Mouse (Mus musculus) WW6 (cell line): ENCODE measurements around the gene Cerk.
"Not testable (repeated sequence)": the region's sequence is repeated elsewhere in the genome, so short reads cannot be mapped to it uniquely, and the experiment has no call there.

ENCODE experiments used
- DNase-seq: peaks from one replicate; pipeline ENCODE4 v3.0.0-alpha.2; 2013; ENCODE audit warnings: low read depth, low spot score

Cerk gene

DNA sequence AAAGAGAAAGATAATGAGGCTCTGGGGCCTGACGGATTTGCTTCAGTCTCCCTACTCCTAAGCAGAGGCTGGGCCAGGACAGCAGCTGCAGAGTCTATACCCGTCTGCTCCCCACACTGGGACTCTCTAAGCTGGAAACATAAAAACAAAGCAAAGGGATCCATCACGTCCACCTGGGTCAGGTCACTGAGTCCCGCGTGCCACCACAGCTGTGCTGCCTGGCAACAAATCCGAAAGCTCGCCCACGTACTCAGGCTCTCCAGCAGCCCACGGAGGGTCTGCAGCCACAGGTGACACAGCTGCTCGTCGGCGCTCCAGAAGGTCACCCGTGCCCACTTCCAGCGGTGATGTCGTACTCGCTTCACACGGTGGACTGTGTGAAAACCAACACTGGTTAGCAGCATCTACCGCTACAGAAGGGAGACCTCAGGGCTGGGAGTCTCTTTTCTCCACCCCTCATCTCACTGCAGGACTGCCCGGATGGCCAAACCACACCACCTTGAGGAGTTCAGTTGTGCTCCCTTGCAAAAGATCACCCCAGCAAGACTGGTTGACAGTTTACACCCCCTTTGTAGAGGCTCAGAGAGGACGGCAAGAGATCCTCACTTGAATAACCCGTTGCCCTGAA, 21.1 kb downstream of the Cerk start:
- DNase-seq = no peak

DNA sequence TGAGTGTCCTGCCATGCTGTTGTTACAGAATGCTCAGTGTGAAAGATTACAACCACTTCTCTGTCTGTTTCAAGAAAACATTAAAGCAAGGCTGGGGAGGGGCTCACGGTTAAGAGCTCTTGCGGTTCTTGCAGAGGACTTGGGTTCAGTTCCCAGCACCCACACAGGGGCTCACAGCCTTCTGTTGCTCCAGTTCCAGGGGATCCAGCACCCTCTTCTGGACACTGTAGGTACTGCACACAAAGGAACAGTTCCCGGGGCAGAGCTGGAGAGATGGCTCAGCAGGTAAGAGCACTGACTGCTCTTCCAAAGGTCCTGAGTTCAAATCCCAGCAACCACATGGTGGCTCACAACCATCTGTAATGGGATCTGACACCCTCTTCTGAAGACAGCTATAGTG, 24.1 kb downstream of the Cerk start:
- not testable (repeated sequence) for DNase-seq

DNA sequence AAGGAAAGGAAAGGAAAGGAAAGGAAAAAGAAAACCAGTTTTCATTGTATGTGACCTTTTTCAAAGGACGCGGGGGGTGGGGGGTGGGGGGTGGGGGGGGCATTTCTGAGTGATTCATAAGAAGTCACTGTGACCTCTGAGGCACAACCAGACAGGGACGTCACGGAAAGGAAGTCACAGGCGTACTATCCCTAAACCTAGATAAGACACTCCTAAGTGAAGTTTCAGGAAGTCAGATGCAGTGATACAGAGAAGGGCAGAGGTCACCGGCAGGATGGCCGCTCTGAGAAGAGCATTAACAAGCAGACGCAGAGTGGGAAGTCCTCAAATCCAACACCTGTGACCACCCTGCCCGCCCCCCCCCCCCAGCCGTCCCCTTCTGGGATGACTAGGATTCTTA, 25.0 kb downstream of the Cerk start:
- DNase-seq = no peak

DNA sequence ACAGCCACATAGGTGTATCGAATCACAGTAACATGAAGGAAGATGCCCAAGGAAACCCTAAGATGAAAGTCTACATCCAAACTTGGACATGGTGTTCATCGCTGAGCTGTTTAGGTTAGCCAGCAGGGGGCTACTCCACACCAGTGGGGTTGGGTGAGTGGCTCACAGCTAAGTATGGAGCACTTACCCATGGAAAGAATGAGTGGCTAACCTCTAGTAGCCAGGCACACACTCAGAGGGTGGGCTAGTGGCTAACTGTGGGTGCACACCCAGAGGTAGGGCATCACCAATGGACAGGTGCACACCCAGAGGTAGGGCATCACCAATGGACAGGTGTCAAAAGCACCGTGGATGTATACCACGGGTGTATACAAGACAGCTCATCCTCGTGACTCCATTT, 26.2 kb downstream of the Cerk start:
- DNase-seq = no peak

DNA sequence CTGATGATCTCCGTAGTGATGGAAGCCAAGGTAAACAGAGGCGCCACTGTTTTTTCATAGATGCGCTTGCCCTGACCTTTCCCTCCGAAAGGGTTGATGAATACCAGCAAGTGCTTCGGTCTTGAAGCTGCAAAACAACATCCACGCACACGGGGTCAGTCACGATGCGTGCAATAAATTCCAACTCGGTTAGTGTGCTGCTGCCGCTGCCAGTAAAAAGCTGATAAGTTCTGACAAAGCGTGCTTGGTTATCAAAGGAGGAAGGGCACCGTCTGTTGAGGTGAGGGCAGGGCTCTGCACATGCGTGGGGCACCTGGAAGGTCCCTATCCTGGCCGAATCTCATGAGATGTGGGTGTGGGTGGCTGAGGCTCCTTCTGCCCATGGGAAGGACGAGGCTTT, 26.8 kb downstream of the Cerk start:
- DNase-seq = no peak

DNA sequence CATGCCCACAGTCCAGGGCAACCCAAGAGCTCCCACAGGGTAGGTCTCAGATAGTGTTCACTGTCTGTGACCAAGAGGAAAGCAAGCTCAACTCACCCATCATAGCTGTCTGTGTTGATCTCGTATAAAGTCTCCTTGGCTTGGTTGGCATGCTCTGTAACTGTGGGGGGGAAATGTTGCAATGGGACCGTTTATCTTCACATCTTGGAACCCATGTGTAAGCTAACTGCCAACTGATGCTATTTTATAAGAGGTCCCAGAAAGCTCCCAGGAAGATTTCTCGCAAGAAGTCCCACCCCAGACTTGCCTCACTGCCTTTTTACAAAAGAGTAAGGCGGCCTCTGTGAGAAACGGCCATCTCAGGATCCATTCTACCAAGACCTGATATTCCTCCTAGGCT, 29.4 kb downstream of the Cerk start:
- DNase-seq = no peak

DNA sequence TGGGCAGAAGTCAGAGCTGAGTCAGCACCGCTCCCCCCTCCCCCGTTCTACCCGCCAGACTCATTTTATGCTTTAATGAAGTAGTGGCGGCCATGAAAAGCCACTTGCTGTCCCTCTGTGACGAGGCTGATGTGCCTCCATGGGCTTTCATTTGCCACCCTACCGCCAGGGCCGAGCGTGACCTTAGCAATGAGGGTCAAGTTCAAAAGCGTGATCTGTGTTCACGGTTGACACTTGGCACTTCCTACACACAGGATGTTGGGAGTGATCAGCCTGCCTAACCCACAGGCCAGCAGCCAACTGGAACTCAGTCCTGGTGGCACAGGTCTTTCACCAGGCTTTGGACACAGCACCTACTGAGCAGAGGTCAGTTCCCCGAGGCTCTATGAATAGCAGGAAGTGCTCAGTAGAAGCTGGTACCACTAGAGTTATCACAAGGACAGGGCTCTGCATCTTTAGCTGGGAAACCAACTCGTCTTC, 32.4 kb downstream of the Cerk start:
- no peak for DNase-seq

DNA sequence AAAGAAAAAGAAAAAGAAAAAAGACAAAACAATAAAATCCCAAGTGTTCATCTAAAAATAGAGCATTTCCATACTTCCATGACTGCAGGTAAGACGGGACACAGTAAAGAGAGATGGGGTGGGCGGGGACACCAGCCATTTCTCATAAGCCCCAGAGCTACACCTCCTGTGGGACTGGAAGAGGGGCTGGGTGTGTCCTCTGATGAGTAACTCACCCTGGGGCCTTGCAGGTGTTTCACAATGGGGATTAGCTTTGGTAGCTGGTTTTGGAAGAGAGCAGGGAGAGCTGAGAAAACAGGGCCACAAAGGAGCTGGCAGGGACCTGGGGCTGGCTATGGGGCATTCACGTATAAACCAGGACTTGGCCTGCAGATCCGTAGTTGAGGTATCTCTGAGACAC, 35.3 kb downstream of the Cerk start:
- no peak for DNase-seq

DNA sequence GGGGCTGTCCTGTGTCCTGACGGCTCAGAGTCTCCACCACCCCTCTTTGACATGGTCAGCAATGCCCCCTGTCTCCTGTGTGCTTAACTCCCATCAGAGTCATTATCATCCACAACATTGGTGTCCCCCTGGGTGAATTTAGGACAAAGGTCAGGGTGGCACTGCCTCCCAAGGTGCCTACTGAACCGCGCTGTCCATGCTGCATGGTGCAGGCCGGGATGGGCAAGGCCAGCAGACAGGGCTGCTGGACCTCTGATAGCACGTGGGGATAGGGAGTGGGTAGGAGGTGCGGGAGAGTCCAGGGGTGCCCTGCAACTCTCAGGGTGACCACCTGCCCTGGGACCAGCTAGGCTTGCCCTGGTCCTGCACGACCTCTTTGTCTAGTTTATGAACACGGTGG, 39.0 kb downstream of the Cerk start:
- DNase-seq = no peak

DNA sequence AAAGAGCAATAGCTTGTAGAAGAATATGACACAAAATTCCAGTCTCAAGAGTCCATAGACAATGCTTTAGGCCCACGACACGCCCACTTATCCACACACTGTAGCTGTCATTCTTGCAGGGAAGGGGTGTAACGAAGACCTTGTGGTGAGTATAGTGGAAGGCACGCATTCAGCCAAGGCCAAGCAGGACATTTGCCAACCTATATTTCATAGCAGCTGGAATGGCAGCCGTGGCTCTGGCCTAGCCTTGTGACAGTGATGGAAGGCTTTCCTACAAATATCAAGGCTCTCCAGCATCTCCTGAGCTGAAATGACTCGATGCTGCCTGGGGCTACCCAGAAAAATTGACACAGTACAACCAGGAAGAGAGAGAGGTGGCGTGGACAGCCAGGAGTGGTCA, 40.9 kb downstream of the Cerk start:
- no peak for DNase-seq

DNA sequence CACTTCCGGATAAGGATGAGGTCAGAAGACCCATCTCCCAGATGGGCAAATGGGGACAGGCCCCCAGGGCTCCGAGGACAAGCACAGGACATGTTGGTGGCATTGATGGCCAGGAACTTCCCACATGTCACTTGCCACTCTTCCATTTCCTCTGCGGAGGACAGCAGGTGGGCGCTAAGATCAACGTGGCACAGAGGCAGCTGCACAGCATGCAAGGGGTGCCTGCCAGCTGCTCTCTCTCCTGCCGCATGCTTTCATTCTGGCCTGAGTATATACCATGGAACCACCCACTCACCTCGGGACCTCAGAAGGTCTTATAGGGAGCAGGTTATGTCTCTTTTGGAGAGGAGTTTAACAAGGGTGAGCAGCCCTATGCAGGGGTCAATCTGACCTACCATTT, 41.4 kb downstream of the Cerk start:
- DNase-seq = no peak

DNA sequence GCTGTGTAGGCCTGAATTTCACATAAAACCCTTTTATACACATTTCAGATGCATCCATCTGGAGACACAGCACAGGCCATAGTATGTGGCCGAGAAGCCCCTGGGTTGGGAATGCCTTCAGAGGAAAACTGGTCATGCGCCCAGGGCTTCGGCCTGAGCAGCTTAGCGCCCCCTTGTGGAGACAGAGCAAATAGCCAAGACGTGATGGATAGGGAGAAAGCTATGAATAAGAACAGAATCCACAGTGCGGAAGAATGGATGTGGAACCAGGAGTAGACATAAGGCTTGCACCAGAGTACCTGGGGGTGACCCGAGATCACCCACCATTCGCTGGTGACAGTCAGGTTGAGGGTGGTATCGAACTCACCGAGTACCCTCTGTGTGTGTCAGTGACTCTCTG, 45.6 kb downstream of the Cerk start:
- DNase-seq = peak; percentile 47

DNA sequence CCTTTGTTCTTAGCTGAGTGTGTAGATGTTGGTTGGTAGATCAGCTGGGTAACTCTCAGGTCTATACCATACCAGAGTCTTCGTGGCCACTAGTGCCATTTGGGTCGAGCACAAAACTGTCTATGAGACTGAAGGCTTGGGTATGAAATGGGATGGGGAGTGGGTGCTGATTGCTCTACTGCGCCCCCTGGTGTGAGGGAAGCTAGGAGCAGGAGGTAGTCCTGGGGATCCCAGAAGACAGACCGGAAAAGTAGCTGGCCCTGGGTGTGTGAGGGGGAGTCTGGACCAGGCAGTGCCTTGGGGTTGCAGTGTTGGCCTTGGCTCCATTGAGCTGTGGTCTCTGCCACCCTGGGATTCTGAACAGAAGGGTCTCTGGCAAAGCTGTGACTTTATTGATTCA, 48.3 kb downstream of the Cerk start:
- DNase-seq = no peak

DNA sequence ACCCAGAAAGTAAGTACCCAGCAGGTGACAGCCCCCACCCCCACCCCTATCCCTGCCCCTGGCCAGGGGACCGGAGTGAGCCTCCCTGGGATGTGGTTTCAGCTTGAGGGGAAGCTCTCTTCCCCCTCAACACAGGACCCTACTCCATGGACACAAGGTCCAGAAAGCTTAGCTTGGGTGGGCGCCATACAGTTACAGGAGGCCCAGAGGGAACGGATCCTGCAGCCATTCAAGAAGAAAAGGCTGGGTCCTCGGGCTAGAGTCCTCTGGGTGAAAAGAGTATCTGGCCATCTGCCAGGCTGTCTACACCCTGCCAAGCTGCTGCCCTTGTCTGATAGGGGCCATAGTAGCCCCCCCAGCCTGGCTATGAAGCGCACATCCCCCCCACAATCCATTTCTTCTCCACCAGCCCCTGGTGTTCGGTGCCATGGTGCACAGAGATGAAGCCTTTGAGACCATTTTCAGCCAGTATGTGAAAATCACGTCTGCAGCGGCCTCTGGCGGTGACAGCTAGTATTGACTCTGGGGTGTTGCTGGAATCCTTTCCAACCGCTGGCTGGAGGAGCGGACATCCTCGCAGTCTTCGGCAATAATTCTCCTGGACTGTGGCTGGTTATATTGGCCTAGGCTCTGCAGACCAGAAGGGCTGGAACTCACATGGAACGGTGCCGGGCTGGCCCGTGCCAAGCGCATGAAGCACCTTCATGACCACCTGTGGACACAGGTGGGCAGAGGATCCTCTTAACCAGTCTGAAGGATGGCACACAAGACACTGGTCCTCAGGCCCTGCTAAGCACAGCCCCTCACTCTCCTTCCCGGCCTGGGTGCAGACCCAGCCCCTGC, 50.8 kb downstream of the Cerk start:
- DNase-seq = peak; percentile 56

DNA sequence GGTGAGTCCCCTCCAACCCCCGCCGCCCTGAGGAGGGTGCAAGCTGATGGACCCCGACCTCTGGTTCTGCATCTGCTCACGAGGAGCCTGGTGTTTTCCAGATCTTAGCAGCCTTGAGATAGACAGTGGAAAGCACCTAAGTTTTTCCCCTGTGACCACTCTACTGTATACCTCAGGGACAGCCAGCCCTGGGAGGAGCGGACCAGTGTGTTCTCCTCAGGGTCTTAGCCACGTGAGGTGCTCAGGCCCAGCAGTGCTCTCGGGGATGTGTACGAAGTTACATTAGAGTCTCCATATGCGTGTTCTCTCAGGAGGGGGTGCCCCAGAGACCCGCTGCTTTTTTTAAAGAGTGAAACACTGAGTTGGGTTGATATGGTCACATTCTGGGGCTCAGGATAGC, 55.3 kb downstream of the Cerk start:
- no peak for DNase-seq

DNA sequence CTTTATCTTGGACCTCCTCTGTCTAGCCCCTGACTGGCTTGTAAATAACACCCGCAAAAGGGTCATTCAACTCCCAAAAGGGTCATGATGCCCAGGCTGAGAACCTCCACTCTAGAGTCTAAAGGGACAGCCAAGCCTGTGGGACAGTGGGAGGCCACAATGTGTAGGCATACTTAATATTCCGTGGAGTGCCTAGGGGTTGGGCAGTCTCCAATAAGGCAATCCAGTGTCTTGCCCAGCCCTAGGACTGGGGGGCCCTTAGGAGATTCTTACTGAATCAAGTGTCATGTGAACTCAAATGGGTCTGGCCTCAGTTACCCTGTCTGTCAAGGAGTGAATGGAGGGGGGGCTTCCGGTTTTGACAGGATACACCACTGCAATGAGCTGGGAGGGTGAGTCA, 56.9 kb downstream of the Cerk start:
- DNase-seq = no peak

DNA sequence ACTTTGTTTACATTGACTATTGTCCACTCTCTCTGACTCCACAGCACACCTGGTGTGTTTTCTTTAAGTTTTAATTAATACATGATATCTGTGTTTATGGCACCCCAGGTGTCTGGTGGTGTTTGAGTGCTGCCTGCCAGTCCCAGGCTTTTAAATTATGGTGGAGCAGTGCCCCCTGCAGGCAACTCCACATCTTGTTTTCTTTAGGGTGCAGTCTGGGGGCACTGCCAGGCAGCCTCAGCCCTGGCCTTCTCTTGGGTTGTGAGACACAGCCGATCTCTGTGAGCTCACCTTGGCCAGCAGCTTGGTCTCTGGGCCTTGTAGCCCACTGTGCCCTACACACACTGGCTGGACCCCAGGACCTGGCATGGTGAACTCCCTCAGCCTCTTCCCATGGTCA, 61.6 kb downstream of the Cerk start:
- no peak for DNase-seq

DNA sequence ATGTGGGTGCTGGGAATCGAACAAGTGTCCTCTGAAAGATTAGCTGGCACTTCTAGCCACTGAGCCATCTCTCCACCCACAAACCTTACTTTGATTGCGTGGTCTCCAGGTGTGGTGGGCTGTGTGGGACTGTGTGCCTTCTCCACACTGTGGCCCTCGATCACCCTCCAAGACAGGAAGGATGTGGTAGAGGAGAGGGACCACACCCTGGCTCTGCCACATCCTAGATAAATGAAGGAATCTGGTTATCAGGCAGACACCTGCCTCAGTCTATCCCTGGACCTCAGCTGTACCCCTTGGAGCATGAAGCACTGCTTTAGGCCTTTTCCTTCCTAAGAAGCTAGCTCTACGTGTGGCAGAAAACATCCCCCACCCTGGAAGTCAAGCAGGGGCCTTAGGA, 62.5 kb downstream of the Cerk start:
- no peak for DNase-seq

DNA sequence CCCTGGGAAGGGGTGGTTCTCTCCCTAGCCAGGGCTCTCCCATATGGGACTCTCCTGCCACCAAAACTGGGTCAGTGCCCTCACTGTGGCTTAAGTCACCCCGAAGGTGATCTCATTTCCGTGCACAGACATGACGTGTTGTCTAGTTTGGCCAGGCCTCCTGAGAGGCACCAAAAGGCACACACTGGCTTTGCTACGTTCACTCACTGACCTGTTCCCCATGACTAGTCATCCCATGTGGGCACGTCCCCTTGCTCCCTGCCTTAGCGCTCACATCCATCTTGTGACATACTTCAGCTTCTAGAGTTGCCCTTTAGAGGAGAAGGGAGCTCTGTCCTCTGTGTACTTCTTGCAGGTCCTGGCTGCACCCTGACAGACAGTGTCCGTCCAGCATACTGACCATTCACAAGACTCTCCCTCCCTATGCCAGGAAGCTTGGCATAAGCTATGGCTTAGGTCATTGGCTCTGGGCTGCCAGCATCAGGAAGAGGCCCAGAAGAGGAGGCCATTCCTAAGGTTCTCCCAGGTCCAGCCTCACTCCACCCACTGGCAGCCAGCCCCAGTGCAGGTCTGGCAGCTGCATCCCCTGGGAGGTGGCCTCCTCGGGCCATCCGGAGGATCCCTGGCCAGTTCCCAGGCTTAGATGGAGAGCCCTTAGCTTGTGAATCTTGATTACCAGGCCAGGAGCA, 63.5 kb downstream of the Cerk start:
- DNase-seq = no peak

DNA sequence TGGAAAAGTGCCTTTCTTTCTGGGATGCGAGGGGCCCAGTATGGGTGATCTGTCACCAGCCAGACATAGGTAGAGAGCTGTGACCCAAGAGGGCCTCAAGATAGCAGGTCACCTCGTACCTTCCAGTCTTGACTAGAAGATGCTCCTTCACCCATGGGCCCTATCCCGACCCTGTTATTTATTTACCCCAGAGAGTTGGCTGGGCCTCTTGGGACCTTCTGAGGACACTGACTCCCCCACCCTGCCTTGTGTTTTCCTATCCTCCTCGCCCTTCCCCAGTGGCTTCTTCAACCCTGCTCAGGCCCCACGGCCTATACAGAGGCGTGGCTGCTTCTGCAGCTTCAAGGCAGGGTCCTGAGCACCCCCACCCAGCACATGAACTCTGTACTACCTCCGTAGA, 66.8 kb downstream of the Cerk start:
- DNase-seq = no peak

DNA sequence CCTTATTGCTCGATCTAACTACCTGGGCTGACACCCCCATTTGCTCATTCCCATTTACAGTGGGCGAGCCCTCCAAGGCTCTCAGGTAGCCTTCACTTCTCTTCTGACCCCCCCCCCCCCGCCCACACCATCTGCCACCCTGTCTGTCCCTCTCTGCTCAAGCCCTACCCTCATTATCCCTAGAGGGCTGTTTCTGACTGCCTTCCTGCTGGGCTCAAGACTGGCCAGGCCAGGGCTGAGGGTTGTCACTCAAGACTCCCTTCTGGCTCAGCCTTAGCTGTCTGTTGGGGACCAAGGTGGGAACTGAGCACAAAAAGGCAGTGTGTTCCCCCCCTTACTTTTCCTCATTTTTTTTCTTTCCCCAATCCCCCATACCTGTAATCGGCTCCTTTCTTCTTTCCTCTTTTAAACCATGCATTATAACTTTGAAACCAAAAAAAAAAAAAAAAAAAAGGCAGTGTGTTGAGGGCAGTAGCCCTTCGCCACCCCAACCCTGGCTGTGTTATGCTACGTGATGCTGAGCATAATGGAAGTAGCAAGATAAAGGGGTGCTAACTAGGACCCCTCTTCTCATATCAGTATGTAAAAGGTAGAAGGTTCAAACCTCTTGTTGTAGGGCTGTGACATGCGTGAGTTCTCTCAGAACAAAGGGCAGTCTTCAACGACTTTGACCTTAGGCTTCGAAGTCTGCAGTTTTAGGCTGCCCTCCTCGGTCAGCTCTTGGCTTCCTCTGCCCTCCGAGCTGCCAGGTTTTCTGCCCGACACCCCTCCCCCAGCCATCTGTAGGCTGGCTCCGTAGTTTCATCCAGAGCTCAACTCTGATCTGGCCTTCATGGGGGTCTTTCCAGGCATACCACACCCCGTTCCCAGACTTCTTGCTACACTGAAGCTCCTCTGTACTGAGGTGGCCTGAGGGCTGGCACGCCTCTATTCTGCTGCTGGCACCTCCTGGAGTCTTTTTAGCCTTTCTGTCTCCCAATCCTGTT, 68.5 kb downstream of the Cerk start:
- no peak for DNase-seq

DNA sequence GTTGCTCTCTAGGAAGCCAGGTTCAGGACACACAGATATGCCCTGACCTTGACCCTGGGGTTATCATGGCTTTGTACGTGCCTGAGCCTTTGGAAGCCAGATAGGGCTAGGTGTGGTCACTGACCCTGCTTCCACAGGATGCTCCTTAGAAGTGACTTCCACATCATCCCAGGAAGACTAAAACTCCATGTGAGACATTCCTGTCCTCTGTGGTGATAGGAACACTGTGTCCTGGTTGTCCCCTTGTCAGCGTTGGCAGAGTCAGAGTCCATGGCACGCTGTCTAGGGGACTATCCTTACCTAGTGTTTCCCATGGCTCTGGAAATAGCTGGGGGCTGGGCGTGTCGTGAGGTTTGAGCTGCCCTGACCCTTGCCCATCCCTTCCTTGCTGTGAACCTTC, 69.5 kb downstream of the Cerk start:
- no peak for DNase-seq
